6 mouse cellular contexts compared by ENCODE assay signal in the genomic region with DNA sequence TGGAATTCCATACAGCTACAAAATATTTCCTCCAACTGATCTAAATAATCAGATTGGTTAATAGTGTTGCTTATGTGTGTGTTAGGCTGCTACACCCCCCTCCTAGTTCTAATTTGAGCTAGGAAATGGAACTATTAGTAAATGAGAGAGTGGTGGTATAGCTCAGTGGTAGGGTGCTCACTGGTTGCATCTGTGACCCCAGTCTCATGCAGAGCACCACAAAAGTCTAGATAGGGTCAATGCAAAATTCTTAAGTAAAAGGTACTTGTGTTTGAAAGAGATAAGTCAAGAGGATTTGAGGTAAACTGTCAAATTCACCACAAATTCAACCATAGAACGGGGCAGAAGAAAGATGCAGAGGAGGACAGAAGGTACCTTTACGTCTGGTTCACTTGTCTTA. TPM values are rescaled to one million over a fixed set of nuclear protein-coding genes. Genes with fewer than 3 reads are reported as not detected.
"Had no signal": no experiment of that assay in that cellular context is flagged by ENCODE, and none has a peak within 500 bp of the region (broad histone marks: within the 10 kb centered on the region; RNA-seq: fewer than 3 reads in every experiment).

No protein-coding gene starts in this region.

- H3K27me3 ChIP-seq: neural tube, embryonic 12.5 days; neural tube, embryonic 13.5 days; neural tube, embryonic 15.5 days; stomach, embryonic 15.5 days had no signal

- H3K4me3 ChIP-seq: neural tube, embryonic 12.5 days; neural tube, embryonic 13.5 days; neural tube, embryonic 15.5 days; stomach, embryonic 15.5 days had no signal

- H3K4me2 ChIP-seq: neural tube, embryonic 12.5 days; neural tube, embryonic 13.5 days; neural tube, embryonic 15.5 days; stomach, embryonic 15.5 days had no signal

- H3K9ac ChIP-seq: neural tube, embryonic 12.5 days; neural tube, embryonic 13.5 days; neural tube, embryonic 15.5 days; stomach, embryonic 15.5 days had no signal

- H3K36me3 ChIP-seq: neural tube, embryonic 12.5 days; neural tube, embryonic 13.5 days; neural tube, embryonic 15.5 days; stomach, embryonic 15.5 days had no signal

- H3K27ac ChIP-seq: neural tube, embryonic 12.5 days; neural tube, embryonic 13.5 days; neural tube, embryonic 15.5 days; stomach, embryonic 15.5 days; stomach, postnatal 0 days had no signal

- H3K9me3 ChIP-seq: neural tube, embryonic 12.5 days; neural tube, embryonic 13.5 days; neural tube, embryonic 15.5 days; stomach, embryonic 15.5 days had no signal

- H3K4me1 ChIP-seq: neural tube, embryonic 12.5 days; neural tube, embryonic 13.5 days; neural tube, embryonic 15.5 days; stomach, embryonic 15.5 days had no signal

RNA-seq across cellular contexts. Expression of gene Gm17509, which starts 23.2 kb away (rescaled TPM):
- polyA plus RNA-seq: small intestine, adult 2 months; stomach, embryonic 15.5 days; stomach, postnatal 0 days had no signal
